Mouse (Mus musculus): ENCODE measurements around the gene Fnip2.

Gene Fnip2

GRCm38 (mm10) chr3:79564875-79565606, 2.6 kb downstream of the Fnip2 start:
- DNase-seq (ENCODE audit: low read depth, low spot score), result no peak

- DNase-seq (ENCODE audit: low read depth, low spot score), result no peak
Observed at GRCm38 (mm10) chr3:79563511-79563910, 4.1 kb downstream of the Fnip2 start.

GRCm38 (mm10) chr3:79561784-79562715, 5.5 kb downstream of the Fnip2 start:
- no peak for DNase-seq (ENCODE audit: low read depth, low spot score)

- DNase-seq (ENCODE audit: low read depth, low spot score), result no peak
Observed at GRCm38 (mm10) chr3:79560555-79560954, 7.0 kb downstream of the Fnip2 start.

GRCm38 (mm10) chr3:79559773-79560045, 7.9 kb downstream of the Fnip2 start:
- DNase-seq (ENCODE audit: low read depth, low spot score), result no peak

- DNase-seq (ENCODE audit: low read depth, low spot score), result peak; percentile 83
Observed at GRCm38 (mm10) chr3:79559021-79559772, 8.4 kb downstream of the Fnip2 start.

- DNase-seq (ENCODE audit: low read depth, low spot score), result no peak
Observed at GRCm38 (mm10) chr3:79555061-79555460, 12.5 kb downstream of the Fnip2 start.

- no peak for DNase-seq (ENCODE audit: low read depth, low spot score)
Observed at GRCm38 (mm10) chr3:79553779-79554178, 13.8 kb downstream of the Fnip2 start.

GRCm38 (mm10) chr3:79551826-79552552, 15.6 kb downstream of the Fnip2 start:
- peak; percentile 75 for DNase-seq (ENCODE audit: low read depth, low spot score)

- no peak for DNase-seq (ENCODE audit: low read depth, low spot score)
Observed at GRCm38 (mm10) chr3:79549751-79550393, 17.7 kb downstream of the Fnip2 start.

GRCm38 (mm10) chr3:79548681-79549437, 18.7 kb downstream of the Fnip2 start:
- DNase-seq (ENCODE audit: low read depth, low spot score), result no peak

GRCm38 (mm10) chr3:79542585-79542984, 25.0 kb downstream of the Fnip2 start:
- peak; percentile 94 for DNase-seq (ENCODE audit: low read depth, low spot score)

GRCm38 (mm10) chr3:79539656-79540055, 27.9 kb downstream of the Fnip2 start:
- no peak for DNase-seq (ENCODE audit: low read depth, low spot score)

- DNase-seq (ENCODE audit: low read depth, low spot score), result no peak
Observed at GRCm38 (mm10) chr3:79539124-79539523, 28.5 kb downstream of the Fnip2 start.

GRCm38 (mm10) chr3:79538342-79538741, 29.3 kb downstream of the Fnip2 start:
- no peak for DNase-seq (ENCODE audit: low read depth, low spot score)

GRCm38 (mm10) chr3:79537626-79538203, 29.9 kb downstream of the Fnip2 start:
- DNase-seq (ENCODE audit: low read depth, low spot score), result peak; percentile 42

GRCm38 (mm10) chr3:79537023-79537422, 30.6 kb downstream of the Fnip2 start:
- DNase-seq (ENCODE audit: low read depth, low spot score), result peak; percentile 43

GRCm38 (mm10) chr3:79531581-79532271, 35.9 kb downstream of the Fnip2 start:
- peak; percentile 66 for DNase-seq (ENCODE audit: low read depth, low spot score)

- DNase-seq (ENCODE audit: low read depth, low spot score), result no peak
Observed at GRCm38 (mm10) chr3:79529499-79530096, 38.0 kb downstream of the Fnip2 start.

Measured in 3T3-L1 (cell line).